In genomic region chr4:130926274-130926673, GRCm38 (mm10) we compare ENCODE assay signal across 28 mouse cellular contexts. TPM values are rescaled to one million over a fixed set of nuclear protein-coding genes. Genes with fewer than 3 reads are reported as not detected.
DNase-seq lines count a peak whose midpoint lies in the region; ATAC-seq and TF ChIP-seq lines count a peak whose summit lies in the region.
"Had no signal": no experiment of that assay in that cellular context is flagged by ENCODE, and none has a peak within 500 bp of the region (broad histone marks: within the 10 kb centered on the region; RNA-seq: fewer than 3 reads in every experiment).

No protein-coding gene starts in this region.

- no peaks in the 10 kb centered on the region for H3K9me3 ChIP-seq in kidney, embryonic 16.5 days (ENCODE audit: low read length)
- H3K9me3 ChIP-seq: embryonic facial prominence, embryonic 13.5 days; embryonic facial prominence, embryonic 15.5 days; forebrain, embryonic 10.5 days; forebrain, embryonic 12.5 days had no signal

- H3K4me1 ChIP-seq in kidney, embryonic 16.5 days (ENCODE audit: insufficient read depth, low read length): no peaks in the 10 kb centered on the region; the same call in 1 of the 2 replicates
- H3K4me1 ChIP-seq in testis, adult 2 months (ENCODE audit: control insufficient read depth, insufficient read depth, low read length): no peaks in the 10 kb centered on the region

- no peak overlapping the region for H3K4me3 ChIP-seq in kidney, embryonic 16.5 days (ENCODE audit: low read length)
- H3K4me3 ChIP-seq in testis, adult 2 months (ENCODE audit: control insufficient read depth, low read depth, low read length): peak overlapping the region; percentile 47
- H3K4me3 ChIP-seq: embryonic facial prominence, embryonic 13.5 days; embryonic facial prominence, embryonic 15.5 days; erythroblast, embryonic 14.5 days; forebrain, embryonic 10.5 days; forebrain, embryonic 12.5 days had no signal

- no peaks in the 10 kb centered on the region for H3K27me3 ChIP-seq in kidney, embryonic 16.5 days (ENCODE audit: insufficient read depth, low read length)
- no peaks in the 10 kb centered on the region for H3K27me3 ChIP-seq in testis, adult 2 months (ENCODE audit: control insufficient read depth, insufficient read depth, low read length)
- H3K27me3 ChIP-seq: embryonic facial prominence, embryonic 13.5 days; embryonic facial prominence, embryonic 15.5 days; forebrain, embryonic 12.5 days had no signal

- ATAC-seq in kidney, embryonic 16.5 days (ENCODE audit: low FRiP score, low TSS enrichment): peak; percentile 22; the same call in 1 of the 2 replicates
- peak; percentile 28; the same call in 1 of the 2 replicates for ATAC-seq in megakaryocyte, adult 5-6 weeks (ENCODE audit: poor library complexity, severe bottlenecking)
- ATAC-seq: CD4-positive, CD25-positive, alpha-beta regulatory T cell, adult 4 months; forebrain, embryonic 14.5 days; forebrain, embryonic 16.5 days had no signal

- no peak for TF ChIP-seq CTCF in testis, adult 2 months (IDR thresholded peaks at IDR 0.05; ENCODE audit: control insufficient read depth, insufficient read depth, insufficient replicate concordance, low read depth, low read length)

- no peak for TF ChIP-seq POLR2A in testis, adult 2 months (IDR thresholded peaks at IDR 0.05; ENCODE audit: control insufficient read depth, low read depth, low read length)

- no peak overlapping the region for H3K9ac ChIP-seq in kidney, embryonic 16.5 days (replicated peaks; ENCODE audit: low read length)
- H3K9ac ChIP-seq: embryonic facial prominence, embryonic 13.5 days; embryonic facial prominence, embryonic 15.5 days; forebrain, embryonic 12.5 days had no signal

- no peak for DNase-seq in kidney, postnatal 4 days
- DNase-seq in testis, postnatal 10 days (ENCODE audit: low spot score): no peak
- peak; percentile 61 to 73 for DNase-seq in natural killer cell, adult 2 months (ENCODE audit: low spot score in 2 of 2)
- no peak for DNase-seq in cerebellum, postnatal 4 days (ENCODE audit: low spot score in 2 of 2)
- no peak for DNase-seq in right cerebral cortex, postnatal 14 days
- DNase-seq: adrenal gland, adult 2 months; adrenal gland, postnatal 10 days; adrenal gland, postnatal 25 days; cerebellum, adult 11 months; cerebellum, adult 18-20 months; cerebellum, adult 9-10 months; cerebellum, postnatal 10 days; cerebellum, postnatal 25 days; embryo, embryonic 11 days had no signal

- no peak overlapping the region for H3K4me2 ChIP-seq in kidney, embryonic 16.5 days (replicated peaks; ENCODE audit: low read depth, low read length)
- H3K4me2 ChIP-seq: embryonic facial prominence, embryonic 13.5 days; embryonic facial prominence, embryonic 15.5 days; forebrain, embryonic 12.5 days had no signal

- no peak overlapping the region for H3K27ac ChIP-seq in kidney, embryonic 16.5 days (ENCODE audit: low read length)
- no peak overlapping the region for H3K27ac ChIP-seq in testis, adult 2 months (ENCODE audit: control insufficient read depth, insufficient read depth, low read depth, low read length)
- H3K27ac ChIP-seq: embryonic facial prominence, embryonic 13.5 days; embryonic facial prominence, embryonic 15.5 days; forebrain, embryonic 10.5 days; forebrain, embryonic 12.5 days had no signal

- no peaks in the 10 kb centered on the region for H3K36me3 ChIP-seq in kidney, embryonic 16.5 days (ENCODE audit: insufficient read depth, low read length)
- no peaks in the 10 kb centered on the region for H3K36me3 ChIP-seq in testis, adult 2 months (ENCODE audit: control insufficient read depth, insufficient read depth, low read length)
- H3K36me3 ChIP-seq: embryonic facial prominence, embryonic 13.5 days; embryonic facial prominence, embryonic 15.5 days; forebrain, embryonic 10.5 days; forebrain, embryonic 12.5 days had no signal

- WGBS in kidney, embryonic 16.5 days: 51% methylated on average over 6 of the region's 6 CpGs

RNA-seq across cellular contexts. Expression of gene Laptm5, which starts 13.3 kb away (rescaled TPM):
- polyA plus RNA-seq in kidney, embryonic 16.5 days (2015; fragmentation: Nextera tagmentation; extraction: Ambion mirVana): 21.6 and 25.9 TPM in 2 replicates
- 4.2 and 5.6 TPM in 2 replicates for polyA plus RNA-seq in testis, adult 2 months (2012; rRNA removed)
- 1,039 and 1,095 TPM in 2 replicates for total RNA-seq in megakaryocyte, adult 5-6 weeks (2015)
- total RNA-seq in megakaryocyte, adult 5-6 weeks (2017): 312 and 362 TPM in 2 replicates

RNA-seq across cellular contexts. Expression of gene Matn1, which starts 17.9 kb away (rescaled TPM):
- polyA plus RNA-seq in kidney, embryonic 16.5 days (2015; fragmentation: Nextera tagmentation; extraction: Ambion mirVana): 0.52 and 0.59 TPM in 2 replicates
- polyA plus RNA-seq in testis, adult 2 months (2012; rRNA removed): not detected in 2 replicates
- total RNA-seq in megakaryocyte, adult 5-6 weeks (2015): not detected in 2 replicates
- total RNA-seq in megakaryocyte, adult 5-6 weeks (2017): not detected in 2 replicates
- total RNA-seq: adrenal gland, adult 2 months; adrenal gland, postnatal 10 days; adrenal gland, postnatal 25 days; adrenal gland, postnatal 4 days; common myeloid progenitor, adult 5-6 weeks; MEL had no signal
- polyA plus RNA-seq: adrenal gland, adult 2 months; CD4-positive, CD25-positive, alpha-beta regulatory T cell, adult 4 months; erythroblast, embryonic 14.5 days; forebrain, embryonic 10.5 days; forebrain, embryonic 16.5 days had no signal

Comparison
In these comparisons a context has a peak if more than half of its experiments do, and no peak if none do; other contexts are left out.
1. DNase-seq: peak in natural killer cell, adult 2 months (2 of 2); none in kidney, postnatal 4 days (0 of 2), testis, postnatal 10 days (single experiment), cerebellum, postnatal 4 days (0 of 2) and right cerebral cortex, postnatal 14 days (single experiment).